Mouse (Mus musculus) urinary bladder, postnatal 10 days (tissue): ENCODE measurements around the gene Mt1.

Source experiments
- DNase-seq: peaks from one replicate; pipeline ENCODE4 v3.0.0; 2022; ENCODE audit warnings: low spot score

The Mt1 gene

DNA sequence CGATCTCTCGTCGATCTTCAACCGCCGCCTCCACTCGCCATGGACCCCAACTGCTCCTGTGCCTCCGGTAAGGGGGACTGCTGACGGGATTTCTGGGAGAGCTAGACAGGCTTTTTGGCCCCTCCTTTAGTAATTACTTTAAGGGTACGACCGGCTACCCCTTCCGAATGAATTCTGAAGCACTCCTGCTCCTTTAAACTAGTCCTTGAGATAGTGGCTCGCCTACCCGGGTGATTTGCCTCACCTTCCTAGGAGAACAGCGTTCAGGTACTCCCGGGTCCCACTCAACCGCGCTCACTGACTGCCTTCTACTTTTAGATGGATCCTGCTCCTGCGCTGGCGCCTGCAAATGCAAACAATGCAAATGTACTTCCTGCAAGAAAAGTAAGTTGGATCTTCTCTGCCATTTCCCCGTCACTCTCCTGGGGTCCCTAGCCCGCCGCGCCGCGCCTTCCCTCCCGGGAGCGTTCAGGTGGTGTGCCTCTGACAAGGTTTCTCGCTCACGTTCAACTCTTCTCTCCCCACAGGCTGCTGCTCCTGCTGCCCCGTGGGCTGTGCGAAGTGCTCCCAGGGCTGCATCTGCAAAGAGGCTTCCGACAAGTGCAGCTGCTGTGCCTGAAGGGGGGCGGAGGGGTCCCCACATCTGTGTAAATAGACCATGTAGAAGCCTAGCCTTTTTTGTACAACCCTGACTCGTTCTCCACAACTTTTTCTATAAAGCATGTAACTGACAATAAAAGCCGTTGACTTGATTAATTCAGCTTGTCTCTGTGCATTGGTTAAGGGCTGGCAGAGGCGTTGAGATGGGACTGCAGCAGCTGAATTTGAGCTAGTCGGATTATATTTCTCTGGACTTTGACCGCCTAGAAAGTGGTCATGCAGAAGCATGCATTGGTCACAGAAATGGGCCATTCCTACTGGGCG is 5.8 kb upstream of the Mt1 start:
- no peak for DNase-seq

DNA sequence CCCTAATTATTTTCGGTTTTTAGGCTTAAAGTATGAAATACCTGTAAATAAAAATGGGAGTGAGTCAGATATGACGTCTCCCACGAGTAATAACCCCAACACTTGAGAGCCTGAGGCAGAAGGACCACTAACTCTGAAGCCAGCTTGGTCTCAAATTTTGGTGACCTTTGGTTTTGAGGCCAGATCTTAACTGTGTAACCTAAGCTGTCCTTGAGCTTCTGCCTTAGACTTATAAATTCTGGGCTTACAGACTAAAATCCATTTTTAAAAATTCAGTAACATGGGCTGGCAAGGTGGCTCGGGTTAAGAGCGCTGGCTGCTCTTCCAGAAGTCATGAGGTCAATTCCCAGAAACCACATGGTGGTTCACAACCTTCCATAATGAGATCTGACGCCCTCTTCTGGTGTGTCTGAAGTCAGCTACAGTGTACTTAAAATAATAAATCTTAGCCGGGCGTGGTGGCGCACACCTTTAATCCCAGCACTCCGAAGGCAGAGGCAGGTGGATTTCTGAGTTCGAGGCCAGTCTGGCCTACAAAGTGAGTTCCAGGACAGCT is 5.0 kb upstream of the Mt1 start:
- no peak for DNase-seq

DNA sequence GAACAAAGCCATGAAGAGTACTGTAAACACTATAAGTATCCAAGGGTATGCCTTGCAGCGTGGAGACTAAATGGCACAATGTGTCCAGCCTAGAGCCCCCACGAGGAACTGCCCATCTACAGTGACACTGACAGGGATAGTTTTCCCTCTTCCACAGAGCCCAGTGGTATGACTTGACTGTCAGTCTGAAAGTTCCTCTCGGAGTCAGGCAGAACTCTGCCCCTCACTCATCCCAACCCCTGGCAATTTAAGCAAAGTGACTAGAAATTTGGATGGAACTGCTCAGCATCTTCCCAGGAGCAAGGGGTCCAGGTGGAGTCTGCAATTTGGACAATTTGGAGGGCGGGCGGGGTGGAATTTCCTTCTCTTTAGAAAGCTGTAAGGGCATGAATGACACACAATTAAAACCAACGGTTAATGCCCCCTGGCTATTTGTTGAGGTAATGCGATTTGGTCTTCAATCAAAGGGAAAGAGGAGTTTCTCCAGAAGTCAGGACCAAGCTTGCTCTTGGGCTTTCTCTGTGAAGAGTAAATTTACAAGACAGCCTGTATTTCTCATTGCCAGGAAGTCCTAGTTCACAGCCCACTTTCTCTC is 4.2 kb upstream of the Mt1 start:
- DNase-seq = no peak

DNA sequence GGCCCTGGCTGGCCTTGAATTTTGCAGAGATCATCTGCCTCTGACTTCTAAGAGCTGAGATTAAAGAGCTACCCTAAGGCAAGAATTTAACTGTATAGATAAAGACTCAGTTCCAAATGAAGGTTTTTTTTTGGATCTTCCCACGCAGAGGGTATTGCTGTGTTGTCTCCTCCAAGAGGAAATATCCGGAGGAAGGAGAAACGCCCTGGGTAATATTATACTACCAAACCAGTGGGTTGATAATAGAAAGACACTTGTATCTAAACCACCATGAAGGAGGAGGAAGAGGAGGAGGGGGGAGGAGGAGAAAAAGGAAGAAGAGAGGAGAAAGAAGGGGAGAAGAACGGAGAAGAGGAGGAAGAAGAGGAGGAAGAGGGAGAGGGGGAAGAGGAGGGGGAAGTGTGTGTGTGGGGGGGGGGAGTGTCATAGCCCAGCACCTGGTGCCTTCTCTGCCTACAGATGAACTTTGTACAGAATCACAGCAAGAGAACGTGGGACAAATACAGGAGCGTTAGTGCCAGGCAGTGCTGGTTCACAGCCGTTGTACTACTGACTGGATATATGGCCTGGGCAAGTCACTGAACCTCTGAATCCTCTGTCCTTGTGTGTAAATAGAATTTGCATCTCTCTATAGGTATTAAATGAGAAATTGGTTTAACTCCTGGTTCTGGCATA is 1.0 kb upstream of the Mt1 start:
- DNase-seq = no peak

DNA sequence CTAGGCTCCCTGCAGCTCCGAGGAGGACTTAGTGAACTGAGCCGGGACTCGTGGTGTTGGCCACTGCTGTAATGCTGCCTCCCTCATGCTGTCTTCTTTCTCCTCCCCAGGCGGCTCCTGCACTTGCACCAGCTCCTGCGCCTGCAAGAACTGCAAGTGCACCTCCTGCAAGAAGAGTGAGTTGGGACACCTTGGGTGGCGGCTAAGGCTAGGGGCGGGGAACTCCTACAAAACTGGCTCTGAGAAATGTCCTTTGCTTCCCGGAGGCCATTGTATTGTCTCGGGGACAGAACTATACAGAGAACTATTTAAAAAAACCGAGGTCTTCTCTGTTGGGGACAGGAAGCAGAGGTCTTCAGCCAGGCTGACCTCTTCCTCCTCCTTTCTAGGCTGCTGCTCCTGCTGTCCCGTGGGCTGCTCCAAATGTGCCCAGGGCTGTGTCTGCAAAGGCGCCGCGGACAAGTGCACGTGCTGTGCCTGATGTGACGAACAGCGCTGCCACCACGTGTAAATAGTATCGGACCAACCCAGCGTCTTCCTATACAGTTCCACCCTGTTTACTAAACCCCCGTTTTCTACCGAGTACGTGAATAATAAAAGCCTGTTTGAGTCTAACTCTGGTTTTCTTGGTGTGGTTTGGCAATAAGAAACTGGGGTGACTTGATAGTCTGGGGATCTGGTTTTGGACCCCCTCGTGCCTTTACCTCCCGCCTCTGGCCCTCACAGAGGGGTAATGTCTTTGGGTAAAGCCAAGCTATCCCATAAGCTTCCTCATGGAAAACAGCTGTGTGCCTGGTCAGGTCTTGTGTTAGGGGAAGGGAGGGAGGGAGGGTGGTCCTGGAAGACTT is 1.1 kb downstream of the Mt1 start:
- DNase-seq = no peak

DNA sequence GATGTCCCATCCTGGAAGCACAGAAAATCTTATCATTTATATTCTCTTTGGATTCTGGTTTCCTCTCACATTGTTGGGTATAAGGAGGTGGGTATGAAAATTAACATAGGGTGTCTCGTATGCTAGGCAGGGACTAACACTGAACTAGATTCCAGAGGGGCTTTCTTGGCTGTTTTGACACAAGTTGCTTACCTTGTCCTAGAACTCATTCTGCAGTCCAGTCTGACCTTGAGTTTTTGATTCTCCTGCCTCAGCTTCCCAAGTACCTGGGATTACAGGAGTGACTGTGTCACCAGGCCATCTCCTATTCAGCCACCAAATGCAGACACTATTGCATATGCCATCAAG is 1.7 kb downstream of the Mt1 start:
- no peak for DNase-seq

DNA sequence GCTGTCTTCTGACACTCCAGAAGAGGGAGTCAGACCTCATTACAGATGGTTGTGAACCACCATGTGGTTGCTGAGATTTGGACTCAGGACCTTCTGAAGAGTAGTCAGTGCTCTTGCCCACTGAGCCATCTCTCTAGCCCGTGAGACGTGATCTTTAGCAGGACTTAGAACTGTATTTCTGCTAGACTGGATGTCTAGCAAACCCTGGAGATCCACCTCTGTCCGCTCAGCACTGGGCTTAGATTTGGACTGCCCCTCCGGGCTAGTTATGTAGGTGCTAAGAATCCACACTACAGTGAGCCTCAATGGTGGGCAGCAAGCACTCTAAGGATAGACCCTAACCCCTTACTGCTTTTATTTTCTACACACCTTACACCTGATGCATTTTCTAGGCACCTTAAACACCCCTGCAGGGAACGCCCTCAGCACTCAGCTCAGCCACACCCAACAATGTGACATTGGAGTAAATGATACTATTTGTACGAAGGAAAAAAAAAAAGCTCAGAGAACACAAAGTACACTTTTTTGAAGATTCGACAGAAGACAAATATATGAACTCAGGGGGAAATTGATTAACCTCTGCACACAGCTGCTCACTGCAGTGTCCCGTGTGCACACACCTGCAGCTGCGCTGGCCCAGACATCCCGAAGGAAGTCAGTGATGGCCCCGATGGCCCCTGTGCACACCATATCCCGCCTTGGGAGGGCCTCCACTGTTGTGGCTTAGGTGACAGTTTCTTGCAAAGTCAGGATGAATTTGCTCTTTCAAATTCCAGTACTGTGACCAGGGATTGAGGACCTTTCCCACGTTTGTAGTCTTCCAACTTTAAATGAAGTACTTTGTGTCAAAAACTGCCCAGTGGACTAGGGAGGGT is 3.4 kb downstream of the Mt1 start:
- DNase-seq = no peak

DNA sequence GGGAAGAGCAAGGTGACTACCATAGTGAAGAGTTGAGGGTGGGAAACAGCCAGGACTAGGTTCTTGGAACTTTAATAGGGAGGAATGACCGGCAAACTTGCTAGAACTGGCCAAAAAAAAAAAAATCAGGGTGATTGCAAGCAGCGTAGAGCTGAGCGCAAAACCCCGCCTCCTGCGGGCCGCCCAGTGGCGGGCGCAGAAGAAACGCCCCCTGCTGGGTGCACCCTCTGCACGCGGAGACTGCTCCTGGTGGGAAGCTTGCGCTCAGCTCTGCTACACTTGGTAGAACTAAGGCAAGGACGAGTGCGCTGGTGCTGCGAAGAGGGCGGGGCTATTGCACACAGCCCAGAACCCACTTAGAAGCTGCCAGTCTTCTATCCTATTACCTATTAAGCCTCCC is 4.2 kb downstream of the Mt1 start:
- no peak for DNase-seq

DNA sequence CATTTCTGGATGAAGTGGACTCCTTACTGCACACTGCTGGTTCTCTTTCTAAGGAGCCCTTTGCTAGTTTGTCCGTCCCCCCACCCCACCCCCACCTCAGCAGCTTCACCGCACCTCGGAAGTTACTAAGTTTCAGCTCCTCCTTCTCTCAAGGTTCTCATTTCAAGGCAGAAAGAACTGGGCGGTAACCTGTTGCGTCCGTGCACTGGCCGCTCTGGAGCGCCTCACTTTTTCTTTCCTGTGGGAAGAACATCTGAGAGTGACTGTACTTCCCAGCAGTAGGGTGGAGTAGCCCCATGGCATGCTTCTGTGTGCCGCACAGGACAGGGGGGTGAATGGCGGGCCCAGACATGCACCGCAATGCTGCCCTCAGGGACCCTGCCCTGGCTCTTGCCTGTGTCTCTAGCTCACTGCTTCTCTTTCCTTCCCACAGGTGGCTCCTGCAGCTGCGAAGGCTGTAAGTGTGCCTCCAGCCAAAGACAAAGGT is 5.5 kb downstream of the Mt1 start:
- DNase-seq = no peak

DNA sequence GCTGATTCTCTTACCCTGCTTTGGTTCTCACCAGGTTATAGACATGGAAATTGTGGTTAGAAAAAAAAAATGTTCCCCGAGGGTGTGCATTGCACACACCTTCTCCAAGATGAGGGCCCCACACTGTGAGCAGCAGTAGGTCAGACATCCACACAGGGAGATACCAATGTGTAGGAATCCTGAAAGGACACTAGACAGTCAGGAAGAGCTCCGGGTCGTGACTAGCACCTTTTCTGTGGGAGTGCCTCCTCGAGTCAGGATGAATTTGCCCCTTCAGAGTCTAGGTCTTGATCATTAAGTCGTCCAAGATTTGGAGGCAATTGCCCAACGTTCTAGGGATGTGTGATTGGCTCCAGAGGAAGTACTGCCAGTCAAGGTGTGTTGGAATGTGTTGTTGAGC is 6.9 kb downstream of the Mt1 start:
- DNase-seq = no peak

DNA sequence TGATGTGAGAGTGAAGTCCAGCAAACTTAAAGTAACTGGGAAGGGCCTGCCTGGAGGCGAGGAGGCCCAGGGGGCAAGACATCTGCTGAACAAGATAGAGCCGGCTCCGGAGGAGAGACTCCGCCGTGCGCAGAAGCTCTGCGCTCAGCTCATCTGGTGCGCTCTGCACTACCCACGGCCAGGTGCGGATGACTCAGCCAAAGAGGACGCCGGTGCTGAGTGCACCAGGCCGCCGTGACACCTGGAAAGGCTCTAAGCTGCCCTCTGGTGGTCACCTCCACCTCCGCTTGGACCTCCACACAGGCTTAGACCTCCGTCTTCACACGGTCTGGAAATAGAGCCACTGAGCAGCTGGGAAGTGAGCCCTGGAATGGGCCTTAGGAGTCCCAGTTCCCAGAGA is 7.7 kb downstream of the Mt1 start:
- peak; percentile 56 for DNase-seq

DNA sequence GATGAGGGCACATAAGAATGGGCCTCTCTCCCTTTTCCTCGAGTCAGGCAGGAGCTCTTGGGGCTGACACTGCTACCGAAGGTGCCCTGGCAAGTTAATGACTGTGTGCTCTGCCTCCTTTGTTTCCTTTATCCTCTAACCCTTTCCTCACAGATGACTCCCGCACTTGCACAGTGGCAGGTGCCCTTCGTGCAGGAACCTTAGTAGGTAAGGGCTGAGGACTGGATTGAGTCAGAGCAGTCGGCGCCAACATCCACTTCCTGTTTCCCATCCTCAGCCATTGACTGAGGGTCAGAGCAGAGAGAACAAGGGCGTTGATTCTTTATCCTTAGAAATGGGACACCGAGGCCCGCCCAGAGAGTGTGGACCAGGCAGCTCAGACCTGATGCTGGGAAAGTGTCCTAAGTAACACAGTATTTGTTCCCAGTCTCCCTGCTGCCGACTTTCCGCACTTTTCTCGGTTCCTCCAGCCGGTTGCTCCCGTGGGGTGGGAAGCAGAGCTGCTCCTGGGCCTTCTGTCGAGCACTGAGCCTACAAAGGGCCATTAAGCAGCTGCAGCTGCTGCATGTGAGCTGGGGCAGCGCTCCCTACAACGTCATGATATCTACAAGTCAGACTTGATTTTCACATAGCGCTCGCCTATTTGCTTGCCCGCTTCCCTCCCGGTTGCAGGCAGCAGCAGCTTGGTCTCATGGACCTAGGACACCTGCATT is 8.6 kb downstream of the Mt1 start:
- no peak for DNase-seq

DNA sequence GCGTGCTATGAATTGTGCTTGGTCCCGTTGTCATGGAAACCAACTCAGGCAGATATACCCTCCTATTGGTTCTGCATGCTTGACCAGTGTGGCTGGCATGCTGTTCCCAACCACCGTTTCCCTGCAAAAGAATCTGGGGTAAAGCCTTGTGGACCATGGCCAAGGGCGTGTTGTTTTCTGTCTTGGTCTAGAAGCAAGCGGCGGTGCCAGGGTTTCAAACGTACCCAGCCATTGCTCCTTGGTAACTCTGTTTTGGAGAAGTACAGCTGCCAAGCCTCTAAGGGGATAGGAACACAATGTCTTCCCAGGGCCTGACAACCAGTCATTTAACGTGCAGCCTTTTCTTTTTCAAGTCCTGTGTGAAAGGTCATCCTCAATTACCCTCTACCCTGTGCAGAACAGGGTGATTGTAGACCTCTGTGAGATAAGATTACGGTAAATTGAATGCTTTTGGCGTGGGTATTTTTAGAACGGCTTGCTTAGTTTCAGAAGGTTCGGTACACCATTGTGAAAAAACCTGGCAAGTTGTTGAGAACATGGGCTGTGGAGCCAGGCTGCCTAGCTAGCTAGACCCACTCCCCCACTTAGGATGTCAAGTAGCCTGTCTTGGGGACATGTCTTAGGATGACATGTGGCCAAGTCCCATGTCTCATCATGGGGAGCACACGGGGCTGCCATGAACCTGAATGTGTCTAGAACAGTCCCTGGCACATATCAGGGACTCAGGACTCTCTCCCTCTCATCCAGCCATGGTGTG is 10.6 kb downstream of the Mt1 start:
- no peak for DNase-seq

DNA sequence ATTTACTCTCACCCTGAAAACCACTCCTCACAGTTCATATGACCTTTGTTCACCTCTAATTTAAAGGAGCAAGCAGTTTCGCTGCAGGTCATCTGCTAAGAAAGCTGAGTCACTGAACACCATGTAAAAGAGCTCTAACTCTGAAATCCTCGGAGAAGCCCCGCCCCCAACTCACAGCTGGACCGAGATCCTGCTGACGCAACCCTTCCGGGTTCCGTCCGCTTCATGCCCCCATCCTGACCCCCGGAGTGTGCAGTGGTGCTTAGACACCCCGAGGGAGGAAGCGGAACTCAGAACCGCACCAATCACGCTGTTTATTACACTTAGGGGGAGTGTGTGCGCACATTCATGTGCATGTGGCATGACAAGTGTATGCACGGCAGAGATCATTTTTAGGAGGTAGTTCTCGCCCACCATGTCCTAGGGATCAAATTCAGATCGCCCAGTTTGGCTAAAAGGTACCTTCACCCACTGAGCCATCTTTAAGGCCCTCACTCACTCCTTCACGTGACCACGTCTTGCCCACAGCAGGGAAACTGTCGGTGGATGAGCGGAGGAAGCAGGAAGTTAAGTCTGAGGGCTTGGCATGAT is 12.3 kb downstream of the Mt1 start:
- DNase-seq = no peak

DNA sequence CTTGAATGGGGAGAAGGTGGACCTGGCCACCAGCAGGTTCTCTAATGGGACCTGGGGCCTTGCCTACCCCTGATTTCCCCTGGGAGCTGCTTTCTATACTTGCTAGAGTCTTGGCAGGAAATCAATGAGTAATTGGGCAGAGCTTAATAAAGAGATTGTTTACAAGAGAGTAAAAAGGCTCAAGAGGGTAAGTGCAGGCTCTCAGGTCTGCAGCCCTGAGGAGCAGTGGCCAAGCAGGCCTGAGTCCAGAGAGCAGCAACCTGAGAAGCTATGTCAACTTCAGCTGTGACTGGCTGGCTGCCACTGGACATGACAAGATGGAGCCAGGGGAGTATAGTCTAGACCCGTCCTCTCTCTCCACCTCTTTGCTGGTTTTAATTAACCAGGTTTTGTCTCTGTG is 14.0 kb downstream of the Mt1 start:
- DNase-seq = no peak

DNA sequence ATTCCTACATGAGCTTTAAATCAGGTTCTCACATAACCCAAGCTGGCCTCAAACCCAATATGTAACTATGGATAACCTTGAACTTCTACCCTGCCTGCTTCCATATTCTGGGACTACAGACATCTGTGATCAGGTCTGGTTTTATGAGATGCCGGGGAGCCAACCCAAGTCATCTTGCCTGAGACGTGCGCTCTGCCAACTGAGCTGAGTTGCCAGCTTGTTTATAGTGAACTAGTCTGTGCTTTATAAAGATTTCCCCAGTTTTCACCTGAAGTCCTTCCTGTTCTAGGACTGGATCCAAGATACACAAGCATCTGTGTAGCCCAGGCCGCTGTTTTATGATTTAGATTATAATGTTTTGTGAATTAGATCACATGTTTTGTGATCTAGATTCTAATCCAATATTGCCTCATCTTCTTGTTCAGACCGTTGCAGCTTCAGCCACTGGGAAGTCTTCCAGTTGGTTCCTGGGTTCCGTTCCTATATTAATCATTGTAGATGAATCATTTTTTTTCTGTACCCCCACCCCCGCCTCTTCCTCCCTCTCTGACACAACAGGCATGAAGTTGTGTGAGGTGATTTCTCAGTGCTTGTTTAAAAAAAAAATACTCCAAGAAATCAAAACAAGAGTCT is 15.8 kb downstream of the Mt1 start:
- no peak for DNase-seq

DNA sequence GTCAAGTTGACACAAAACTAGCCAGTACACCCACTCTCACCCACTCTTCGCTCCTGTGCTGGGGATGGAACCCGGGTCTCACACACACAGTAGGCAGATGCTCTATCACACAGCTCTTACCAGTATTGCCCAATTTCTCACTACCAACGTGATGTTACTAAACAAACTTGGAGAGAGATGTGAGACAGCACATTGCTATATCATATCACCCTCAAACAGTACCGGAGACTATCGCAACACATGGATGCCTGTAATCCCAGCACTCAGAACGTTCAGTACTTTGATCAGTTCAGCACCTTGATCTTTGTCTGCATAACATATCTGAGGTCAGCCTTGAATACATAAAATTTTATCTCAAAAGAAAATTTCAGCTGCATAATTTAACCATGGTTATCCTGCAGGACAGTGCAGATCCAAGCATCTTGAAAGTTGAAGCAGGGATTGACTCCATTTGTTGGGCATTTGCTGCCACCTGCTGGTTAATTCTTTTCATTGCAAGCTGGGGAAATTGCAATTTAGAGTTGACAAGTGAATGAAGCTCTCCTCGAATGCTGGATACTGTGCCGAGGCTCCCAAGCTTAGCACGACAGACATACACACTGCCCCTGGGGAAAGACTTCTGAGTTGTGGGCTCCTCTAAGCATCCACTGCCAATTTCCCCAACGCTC is 20.5 kb downstream of the Mt1 start:
- DNase-seq = no peak

DNA sequence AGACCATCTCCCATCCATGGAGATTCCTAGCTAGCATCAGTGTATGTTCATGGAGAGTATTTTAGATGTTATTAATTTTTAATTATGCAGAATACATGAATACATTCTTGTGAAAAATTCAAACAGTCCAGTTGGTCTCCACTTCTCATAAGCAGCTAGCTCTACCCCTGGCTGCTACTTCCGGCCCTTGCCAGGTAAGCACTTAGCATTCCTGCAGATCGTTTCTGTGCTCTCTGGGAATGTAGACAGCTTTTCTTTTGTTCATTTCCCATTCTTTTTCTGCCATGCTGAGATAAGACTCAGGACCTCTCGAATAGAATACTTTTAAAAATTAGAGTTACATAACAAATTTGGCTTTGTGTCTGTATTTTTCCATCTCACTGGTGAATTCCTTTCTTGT is 25.2 kb downstream of the Mt1 start:
- no peak for DNase-seq
